Mouse (Mus musculus): ENCODE data around the gene Ap1s2. TPM values are rescaled to one million over a fixed set of nuclear protein-coding genes. Genes with fewer than 3 reads are reported as not detected.
A peak's percentile ranks its signal among the peaks of the same experiment; 100 is the strongest.

The Ap1s2 gene
- polyA plus RNA-seq (2021) = 12.3 TPM

DNA sequence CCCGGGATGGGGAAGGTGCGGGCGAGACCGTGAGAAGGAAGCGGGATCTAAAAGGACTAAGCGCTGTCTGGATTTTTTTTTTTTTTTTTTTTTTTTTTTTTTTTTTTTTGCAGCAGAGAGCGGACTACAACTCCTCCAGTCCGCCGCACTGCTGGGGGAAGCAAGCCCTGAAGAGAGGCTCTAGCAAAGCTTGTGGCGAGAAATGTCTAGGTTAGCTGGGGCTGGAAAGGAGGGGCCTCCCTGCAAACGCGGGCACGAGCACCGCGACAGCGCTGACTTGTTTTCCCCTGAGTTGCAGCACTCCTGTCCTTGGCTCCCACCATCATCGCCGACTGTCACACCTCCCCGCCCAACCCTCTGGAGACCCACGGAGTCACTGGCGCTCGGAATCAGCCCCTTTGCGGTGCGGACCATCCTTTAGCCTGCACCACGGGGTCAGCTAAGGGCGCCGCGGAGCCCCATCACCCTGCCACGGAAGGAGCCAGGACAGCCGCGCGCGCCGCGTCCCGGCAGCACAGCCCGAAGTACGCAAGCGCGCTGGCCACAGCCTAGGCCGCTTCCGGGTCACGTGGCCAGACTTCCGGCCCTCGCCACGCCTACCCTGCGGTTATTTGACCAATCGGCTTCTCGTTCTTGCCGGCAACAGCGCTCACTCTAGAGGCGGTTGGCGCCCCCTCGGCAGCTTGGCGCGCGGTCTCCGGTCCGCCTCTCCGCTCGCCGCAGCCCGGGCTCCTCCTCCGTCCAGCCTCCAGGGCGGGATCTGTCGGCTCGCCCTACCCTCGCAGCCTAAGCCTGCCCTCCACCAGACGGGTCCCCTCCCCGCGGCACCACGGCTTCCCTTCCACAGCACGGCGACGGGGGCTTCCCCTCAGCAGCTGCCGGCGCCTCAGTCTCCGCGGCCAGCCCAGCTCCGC is at the start of gene Ap1s2:
Ap1s2 (plus strand) TSS at position 681 of the 914 bp plus-strand sequence.
- in situ Hi-C loops (cut with MboI; ENCODE audit: low pct_unique_long_range_greater_than_20kb) = loop anchor here (25.0 kb wide), 1 partner anchor 746 kb away; no protein-coding TSS in a partner anchor
- peak; percentile 42 for DNase-seq (ENCODE audit: low read depth, low spot score)
- ChIA-PET POLR2A (no interaction called here), CTCF (no interaction called here)
- peak; percentile 99 for ATAC-seq
- H3K27me3 ChIP-seq = peaks cover 18% of the 10 kb centered on the region
- TF ChIP-seq CTCF (IDR thresholded peaks at IDR 0.05) = no peak

DNA sequence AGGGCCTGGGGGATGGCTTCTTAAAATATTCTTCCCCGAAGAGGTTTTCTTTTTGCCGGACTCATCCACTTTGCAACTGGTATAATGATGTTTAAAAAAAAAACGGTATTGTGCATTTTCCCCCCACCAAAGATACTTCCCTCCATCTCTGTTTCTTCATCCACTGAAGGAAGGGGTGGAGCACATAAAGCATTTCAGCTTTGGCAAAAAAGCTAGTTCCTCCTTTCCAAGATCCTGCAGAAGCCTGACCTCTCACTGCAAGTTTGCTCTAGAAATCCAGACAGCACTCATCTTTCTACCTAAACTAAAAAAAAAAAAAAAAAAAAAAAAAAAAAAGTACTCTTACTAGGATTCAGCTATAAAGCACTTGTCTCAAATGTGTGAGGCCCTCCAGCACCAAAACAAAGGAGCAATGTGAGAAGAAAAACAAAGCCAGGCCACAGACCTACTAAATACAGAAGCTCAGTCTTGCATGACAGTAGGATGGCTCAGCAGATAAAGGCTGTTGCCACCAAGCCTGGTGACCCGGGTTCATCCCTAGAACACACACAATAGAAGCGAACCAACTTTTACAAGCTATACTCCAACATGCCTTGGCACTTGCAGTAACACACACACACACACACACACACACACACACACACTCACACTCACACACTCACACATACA is 41.0 kb upstream of the Ap1s2 start:
- ChIA-PET POLR2A (no interaction called here), CTCF (no interaction called here)
- peaks cover 7% of the 10 kb centered on the region for H3K27me3 ChIP-seq
- in situ Hi-C loops (cut with MboI; ENCODE audit: low pct_unique_long_range_greater_than_20kb) = no loop called here
- TF ChIP-seq CTCF (IDR thresholded peaks at IDR 0.05) = no peak
- ATAC-seq (no peak), DNase-seq (ENCODE audit: low read depth, low spot score) (no peak)

- no peak for TF ChIP-seq CTCF (IDR thresholded peaks at IDR 0.05)
- no peak for DNase-seq (ENCODE audit: low read depth, low spot score)
- ATAC-seq = no peak
- POLR2A ChIA-PET = no interaction called here
- in situ Hi-C loops (cut with MboI; ENCODE audit: low pct_unique_long_range_greater_than_20kb) = no loop called here
- CTCF ChIA-PET = no interaction called here
- peaks cover 7% of the 10 kb centered on the region for H3K27me3 ChIP-seq
Measured at GRCm38 (mm10) chrX:163868659-163869278, 40.0 kb upstream of the Ap1s2 start.

- no peak for ATAC-seq
- no peak for TF ChIP-seq CTCF (IDR thresholded peaks at IDR 0.05)
- in situ Hi-C loops (cut with MboI; ENCODE audit: low pct_unique_long_range_greater_than_20kb) = no loop called here
- no peak for DNase-seq (ENCODE audit: low read depth, low spot score)
- ChIA-PET POLR2A (no interaction called here), CTCF (interaction anchor here (0.6 kb wide), 1 partner anchor 926 kb away, joined by 3 read pairs; no protein-coding TSS in a partner anchor)
- peaks cover 2% of the 10 kb centered on the region for H3K27me3 ChIP-seq
Measured at GRCm38 (mm10) chrX:163875932-163876331, 32.9 kb upstream of the Ap1s2 start.

DNA sequence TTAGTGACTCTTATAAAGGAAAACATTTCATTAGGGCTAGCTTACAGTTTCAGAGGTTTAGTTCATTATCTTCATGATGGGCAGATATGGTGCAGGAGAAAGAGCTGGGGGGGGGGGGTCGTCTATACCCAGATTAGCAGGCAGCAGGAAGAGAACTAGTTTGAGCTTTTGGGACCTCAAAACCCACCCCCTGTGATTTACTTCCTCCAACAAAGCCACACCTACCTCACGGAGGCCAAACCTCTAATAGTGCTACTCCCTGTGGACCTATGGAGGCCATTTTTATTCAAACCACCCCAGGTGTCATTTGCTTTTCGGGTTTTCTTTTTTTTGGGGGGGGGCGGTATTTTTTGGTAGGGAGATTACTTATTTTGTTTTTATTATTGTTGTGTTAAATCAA is 32.2 kb upstream of the Ap1s2 start:
- ChIA-PET POLR2A (no interaction called here), CTCF (interaction anchor here (0.6 kb wide), 1 partner anchor 927 kb away, joined by 3 read pairs; no protein-coding TSS in a partner anchor)
- in situ Hi-C loops (cut with MboI; ENCODE audit: low pct_unique_long_range_greater_than_20kb) = no loop called here
- TF ChIP-seq CTCF (IDR thresholded peaks at IDR 0.05) = no peak
- no peak for ATAC-seq
- DNase-seq (ENCODE audit: low read depth, low spot score) = no peak
- H3K27me3 ChIP-seq = peaks cover 2% of the 10 kb centered on the region

DNA sequence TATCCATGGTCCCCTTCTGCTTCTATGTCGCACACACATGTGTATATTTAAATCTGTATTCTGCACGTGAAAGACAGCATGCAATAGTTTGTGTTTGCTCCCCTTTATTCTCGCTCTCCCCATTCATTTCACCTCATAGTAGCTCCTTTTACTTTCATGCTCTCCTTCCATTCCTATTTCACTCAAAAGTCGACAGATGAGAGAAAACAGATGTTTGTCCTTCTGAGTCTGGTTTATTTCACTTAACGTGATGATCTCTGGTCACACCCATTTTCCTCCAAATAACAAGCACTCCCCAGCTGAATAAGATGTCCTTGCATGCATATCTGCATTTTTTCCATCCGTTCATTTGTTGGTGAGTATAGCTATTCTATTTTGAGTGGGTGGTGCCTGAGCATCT is 29.8 kb upstream of the Ap1s2 start:
- in situ Hi-C loops (cut with MboI; ENCODE audit: low pct_unique_long_range_greater_than_20kb) = no loop called here

DNA sequence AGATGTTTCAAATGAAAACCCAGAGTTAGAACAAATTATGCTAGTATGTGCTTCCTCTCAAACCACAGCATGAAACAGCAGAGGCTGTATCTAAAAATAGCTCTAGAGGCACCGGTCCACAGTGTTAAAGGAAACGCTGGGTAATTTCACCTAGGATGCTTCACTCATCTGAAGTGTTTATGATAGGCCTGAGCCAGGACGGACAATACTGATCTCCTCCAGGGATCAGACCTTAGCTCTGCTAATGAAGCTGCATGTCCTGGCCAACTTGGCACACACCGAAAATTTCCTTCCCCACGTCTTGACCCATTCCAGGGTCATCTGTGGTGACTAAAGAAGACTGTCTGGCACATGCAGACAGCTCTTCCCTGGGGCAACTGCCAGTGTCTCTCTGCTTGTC is 29.4 kb upstream of the Ap1s2 start:
- no peak for TF ChIP-seq CTCF (IDR thresholded peaks at IDR 0.05)
- in situ Hi-C loops (cut with MboI; ENCODE audit: low pct_unique_long_range_greater_than_20kb) = no loop called here
- ChIA-PET CTCF (interaction anchor here (1.0 to 2.0 kb wide), 2 partner anchors 24 to 52 kb away, joined by 4 read pairs; no protein-coding TSS in a partner anchor), POLR2A (no interaction called here)
- peak; percentile 10 for DNase-seq (ENCODE audit: low read depth, low spot score)
- peak; percentile 71 for ATAC-seq
- peaks cover 5% of the 10 kb centered on the region for H3K27me3 ChIP-seq

More for the DNA sequence above, 29.8 kb upstream of the Ap1s2 start:
- ChIA-PET POLR2A (no interaction called here), CTCF (interaction anchor here (1.0 to 2.0 kb wide), 2 partner anchors 24 to 51 kb away, joined by 4 read pairs; no protein-coding TSS in a partner anchor)
- no peak for TF ChIP-seq CTCF (IDR thresholded peaks at IDR 0.05)
- DNase-seq (ENCODE audit: low read depth, low spot score) (no peak), ATAC-seq (no peak)
- H3K27me3 ChIP-seq = peaks cover 3% of the 10 kb centered on the region

DNA sequence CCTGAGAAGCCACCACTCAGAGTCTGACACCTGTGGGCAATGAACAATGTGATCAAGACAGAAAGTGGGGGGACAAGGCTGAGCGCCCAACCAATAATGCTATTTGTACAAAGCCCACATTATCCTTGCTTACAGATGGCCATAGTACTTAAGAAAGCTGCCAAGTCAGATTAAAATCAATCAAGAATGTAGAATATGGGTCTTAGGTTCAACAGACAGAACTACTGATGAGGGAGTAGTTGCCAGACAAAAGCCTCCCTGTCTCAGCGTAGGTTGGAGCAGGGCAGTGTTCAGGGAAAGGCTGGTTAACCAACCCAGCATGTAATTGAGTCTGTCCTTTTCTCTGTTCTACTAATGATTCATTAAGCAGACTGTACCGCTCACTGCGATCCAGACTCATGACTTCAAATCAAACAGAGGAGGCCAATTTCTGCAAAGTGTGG is 23.3 kb upstream of the Ap1s2 start:
- H3K27me3 ChIP-seq = peaks cover 15% of the 10 kb centered on the region
- TF ChIP-seq CTCF (IDR thresholded peaks at IDR 0.05) = no peak
- ATAC-seq = no peak
- ChIA-PET CTCF (no interaction called here), POLR2A (no interaction called here)
- no peak for DNase-seq (ENCODE audit: low read depth, low spot score)
- in situ Hi-C loops (cut with MboI; ENCODE audit: low pct_unique_long_range_greater_than_20kb) = no loop called here

DNA sequence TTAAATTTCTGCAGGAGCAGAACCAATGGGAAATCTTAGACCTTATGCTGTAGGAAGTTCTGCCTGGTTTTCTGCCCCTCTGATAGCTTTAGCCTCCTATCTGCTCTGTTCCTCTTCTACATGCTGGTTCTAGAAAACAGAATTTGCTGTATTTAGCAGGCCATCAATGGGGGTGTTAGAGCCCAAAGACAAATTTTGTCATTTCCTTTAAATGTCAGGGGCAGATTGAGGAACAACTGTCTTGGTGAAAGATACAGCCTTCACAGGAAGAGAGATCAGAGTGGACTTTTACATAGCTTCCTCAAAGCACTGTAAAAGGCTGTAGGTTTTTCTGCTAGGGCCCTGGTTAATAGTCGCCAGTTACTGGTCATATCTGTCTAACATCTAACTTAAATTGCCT is 11.5 kb upstream of the Ap1s2 start:
- ChIA-PET POLR2A (no interaction called here), CTCF (no interaction called here)
- no peak for DNase-seq (ENCODE audit: low read depth, low spot score)
- peaks cover 18% of the 10 kb centered on the region for H3K27me3 ChIP-seq
- ATAC-seq = no peak
- in situ Hi-C loops (cut with MboI; ENCODE audit: low pct_unique_long_range_greater_than_20kb) = no loop called here
- no peak for TF ChIP-seq CTCF (IDR thresholded peaks at IDR 0.05)

GRCm38 (mm10) chrX:163899431-163900020 is 9.3 kb upstream of the Ap1s2 start:
- in situ Hi-C loops (cut with MboI; ENCODE audit: low pct_unique_long_range_greater_than_20kb) = loop anchor here (25.0 kb wide), 1 partner anchor 737 kb away; no protein-coding TSS in a partner anchor
- no peak for ATAC-seq
- POLR2A ChIA-PET = no interaction called here
- TF ChIP-seq CTCF (IDR thresholded peaks at IDR 0.05) = no peak
- peaks cover 18% of the 10 kb centered on the region for H3K27me3 ChIP-seq
- CTCF ChIA-PET = no interaction called here
- DNase-seq (ENCODE audit: low read depth, low spot score) = no peak

Measured in Patski (cell line).